Mouse (Mus musculus) cortical plate, adult 2 months (tissue): ENCODE results near the gene Grtp1. TPM values are rescaled to one million over a fixed set of nuclear protein-coding genes. Genes with fewer than 3 reads are reported as not detected.
A peak's percentile ranks its signal among the peaks of the same experiment; 100 is the strongest.

Source experiments
- H3K27ac ChIP-seq: fragments of 200-500 bp; 2 replicates; pipeline ENCODE4 v1.5.1; 2012; ENCODE audit warnings: low read length, control low read depth, inconsistent platforms; ENCODE audit not compliant: insufficient read depth
- H3K4me1 ChIP-seq: fragments of 200-500 bp; 2 replicates; pipeline ENCODE4 v1.6.1; 2011; ENCODE audit warnings: low read length; ENCODE audit not compliant: control insufficient read depth, insufficient read depth
- H3K4me3 ChIP-seq: fragments of 200-500 bp; 2 replicates; pipeline ENCODE4 v1.5.1; 2011; ENCODE audit warnings: mild to moderate bottlenecking, low read length, control low read depth; ENCODE audit not compliant: insufficient read depth
- CTCF ChIP-seq: fragments of 200-500 bp; IDR thresholded peaks from 2 replicates; pipeline ENCODE4 v1.5.1; 2011; ENCODE audit warnings: mild to moderate bottlenecking, control low read depth, low read length; ENCODE audit not compliant: insufficient read depth; ENCODE audit errors: extremely low read depth
- POLR2A ChIP-seq: fragments of 200-500 bp; IDR thresholded peaks from 2 replicates; pipeline ENCODE4 v1.6.1; 2011; ENCODE audit warnings: mild to moderate bottlenecking, low read length, control low read depth; ENCODE audit not compliant: insufficient read depth; ENCODE audit errors: extremely low read depth
- polyA plus RNA-seq: library from polyadenylated mRNA; depleted of rRNA; stranded (reverse); fragments of >200 nt; gene quantifications from 2 replicates; pipeline ENCODE4 v1.2.3, GENCODE M21; 2012

Grtp1 gene
- polyA plus RNA-seq, 1 experiment, result 6.5 TPM

GRCm38 (mm10) chr8:13179482-13179881, 20.9 kb downstream of the Grtp1 start:
- no peak overlapping the region for H3K27ac ChIP-seq
- no peaks in the 10 kb centered on the region for H3K4me1 ChIP-seq
- TF ChIP-seq POLR2A (no peak), CTCF (no peak)
- H3K4me3 ChIP-seq, result no peak overlapping the region

GRCm38 (mm10) chr8:13178137-13178536, 22.3 kb downstream of the Grtp1 start:
- no peaks in the 10 kb centered on the region for H3K4me1 ChIP-seq
- no peak overlapping the region for H3K27ac ChIP-seq
- TF ChIP-seq POLR2A (no peak), CTCF (no peak)
- H3K4me3 ChIP-seq, result no peak overlapping the region

DNA sequence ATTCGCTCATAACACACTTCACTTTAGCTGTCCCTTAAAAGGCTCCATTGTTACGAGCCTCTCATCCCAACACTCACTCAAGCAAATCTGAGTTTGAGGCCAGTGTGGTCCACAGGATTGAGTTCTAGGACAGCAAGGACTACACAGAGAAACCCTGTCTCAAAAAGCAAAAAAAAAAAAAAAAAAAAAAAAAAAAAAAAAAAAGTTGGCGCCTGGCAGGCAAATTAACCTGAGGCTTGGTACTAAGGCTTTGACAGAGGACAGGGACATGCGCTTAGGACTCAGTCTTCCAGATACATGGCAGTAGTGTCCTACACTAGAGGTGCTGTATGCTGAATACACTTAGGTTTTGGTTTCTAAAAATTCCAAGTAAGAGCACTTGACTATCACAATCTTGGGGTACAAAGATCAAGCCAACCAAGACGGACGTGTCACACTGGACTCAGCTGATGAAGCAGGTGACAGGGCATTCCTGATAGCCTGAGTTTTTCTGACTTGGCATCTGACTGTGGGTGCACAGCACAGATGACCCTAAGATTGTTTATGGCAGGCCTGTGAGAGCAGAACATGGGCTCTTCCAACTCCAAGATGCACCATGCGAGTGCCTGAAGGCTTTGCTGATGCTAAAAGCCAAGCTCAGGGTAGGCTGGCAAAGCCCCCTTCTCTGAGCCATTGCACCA, 23.1 kb downstream of the Grtp1 start:
- no peak for TF ChIP-seq POLR2A
- TF ChIP-seq CTCF, result no peak
- no peaks in the 10 kb centered on the region for H3K4me1 ChIP-seq
- H3K4me3 ChIP-seq, result no peak overlapping the region
- no peak overlapping the region for H3K27ac ChIP-seq

DNA sequence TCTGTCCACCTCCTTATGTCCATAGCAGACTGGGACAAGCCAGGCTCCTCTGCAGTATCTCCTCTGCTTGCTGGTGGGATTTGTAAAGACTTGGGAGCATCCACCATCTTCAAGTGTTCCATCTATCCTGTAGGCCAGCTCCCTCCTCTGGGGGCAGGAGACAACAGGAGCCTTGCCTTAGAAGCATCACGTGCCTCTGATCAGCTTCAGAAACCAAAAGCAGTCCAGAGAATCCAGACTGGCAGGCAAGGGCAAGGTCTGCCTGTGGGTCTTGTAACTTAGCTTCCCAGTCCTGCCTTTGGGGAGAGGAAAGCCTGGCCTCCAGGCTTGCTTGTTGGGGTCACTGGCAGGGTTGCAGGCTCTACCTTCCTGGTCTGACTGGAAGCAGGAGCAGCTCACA, 24.8 kb downstream of the Grtp1 start:
- Histone ChIP-seq H3K27ac (no peak overlapping the region), H3K4me1 (no peaks in the 10 kb centered on the region), H3K4me3 (no peak overlapping the region)
- TF ChIP-seq POLR2A (no peak), CTCF (no peak)

DNA sequence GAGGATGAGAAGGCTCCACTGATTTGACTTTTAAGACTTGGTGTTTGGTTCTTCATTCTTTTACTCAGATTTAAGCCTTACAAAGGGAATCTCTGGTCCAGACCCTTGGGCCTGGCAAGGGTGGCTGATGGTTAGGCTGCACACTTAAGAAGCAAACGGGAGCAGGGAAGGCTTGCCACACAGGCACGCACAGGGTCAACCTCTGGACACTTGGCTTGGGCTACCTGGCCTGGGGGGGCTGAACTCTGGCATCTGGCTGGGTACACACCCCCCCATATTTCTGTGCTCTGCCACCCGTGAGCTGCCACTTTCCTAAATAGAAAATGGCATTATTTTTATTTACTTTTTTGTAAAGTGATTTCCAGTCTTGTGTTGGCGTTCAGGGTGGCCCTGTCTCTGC, 25.6 kb downstream of the Grtp1 start:
- Histone ChIP-seq H3K4me1 (no peaks in the 10 kb centered on the region), H3K27ac (no peak overlapping the region), H3K4me3 (no peak overlapping the region)
- TF ChIP-seq CTCF, result no peak
- no peak for TF ChIP-seq POLR2A

DNA sequence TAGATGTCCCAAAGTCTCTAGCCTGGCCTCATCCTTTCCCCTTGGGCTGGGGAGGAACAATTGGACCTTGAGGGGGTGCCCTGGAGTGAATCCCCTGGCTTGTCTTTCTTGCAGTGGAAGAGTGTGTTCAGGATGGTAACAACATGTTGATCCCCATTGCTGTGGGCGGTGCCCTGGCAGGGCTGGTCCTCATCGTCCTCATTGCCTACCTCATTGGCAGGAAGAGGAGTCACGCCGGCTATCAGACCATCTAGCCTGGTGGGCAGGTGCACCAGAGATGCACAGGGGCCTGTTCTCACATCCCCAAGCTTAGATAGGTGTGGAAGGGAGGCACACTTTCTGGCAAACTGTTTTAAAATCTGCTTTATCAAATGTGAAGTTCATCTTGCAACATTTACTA, 26.1 kb downstream of the Grtp1 start:
- TF ChIP-seq CTCF, result no peak
- no peak for TF ChIP-seq POLR2A
- H3K4me1 ChIP-seq, result no peaks in the 10 kb centered on the region
- no peak overlapping the region for H3K4me3 ChIP-seq
- no peak overlapping the region for H3K27ac ChIP-seq

DNA sequence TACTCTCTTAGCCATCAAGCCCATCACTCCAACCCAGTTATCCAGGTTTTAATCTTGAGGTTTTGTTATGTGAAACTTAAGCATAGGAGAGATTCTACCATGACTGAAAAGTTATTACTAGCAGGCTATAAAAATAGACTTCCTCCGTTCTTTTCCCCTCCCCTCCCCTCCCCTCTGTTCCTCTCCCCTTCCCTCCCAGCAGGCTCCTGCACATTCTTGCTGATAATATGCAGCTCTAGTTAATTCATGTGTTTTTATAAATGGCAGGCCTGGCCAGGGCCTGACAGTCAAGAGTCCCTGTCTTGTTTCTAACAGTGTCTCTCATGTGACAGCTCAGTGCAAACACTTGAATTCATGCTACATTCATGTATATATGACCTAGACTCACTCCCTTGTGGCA, 29.9 kb downstream of the Grtp1 start:
- TF ChIP-seq POLR2A, result no peak
- TF ChIP-seq CTCF, result no peak
- Histone ChIP-seq H3K4me3 (no peak overlapping the region), H3K4me1 (no peaks in the 10 kb centered on the region), H3K27ac (no peak overlapping the region)

DNA sequence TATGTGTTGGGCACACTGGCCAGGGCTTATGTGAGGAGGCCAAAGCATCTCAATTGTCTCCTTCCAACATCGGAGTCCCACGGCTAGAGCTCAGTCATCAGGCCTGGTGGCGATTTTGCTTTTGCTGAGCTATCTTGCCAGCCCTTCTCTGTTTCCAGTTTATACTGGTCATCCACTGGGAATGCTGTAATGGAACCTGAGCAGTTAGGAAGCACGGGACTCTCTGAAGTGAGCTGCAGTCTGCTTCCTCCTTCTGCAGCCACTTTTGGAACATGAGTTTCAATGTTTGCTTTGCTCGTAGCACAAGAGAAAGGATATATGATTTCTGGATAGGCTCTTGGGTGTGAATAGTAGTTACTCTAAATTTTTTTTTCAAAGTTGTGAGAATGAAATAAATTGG, 36.1 kb downstream of the Grtp1 start:
- Histone ChIP-seq H3K4me3 (no peak overlapping the region), H3K27ac (no peak overlapping the region), H3K4me1 (peaks cover 3% of the 10 kb centered on the region; the same call in 1 of the 2 replicates)
- TF ChIP-seq CTCF, result no peak
- TF ChIP-seq POLR2A, result no peak

- TF ChIP-seq POLR2A (no peak), CTCF (no peak)
- Histone ChIP-seq H3K27ac (no peak overlapping the region), H3K4me3 (no peak overlapping the region), H3K4me1 (peaks cover 5% of the 10 kb centered on the region)
These were observed 36.9 kb downstream of the Grtp1 start for GRCm38 (mm10) chr8:13163563-13163962.

- TF ChIP-seq POLR2A (no peak), CTCF (no peak)
- peaks cover 6% of the 10 kb centered on the region for H3K4me1 ChIP-seq
- H3K27ac ChIP-seq, result no peak overlapping the region
- no peak overlapping the region for H3K4me3 ChIP-seq
These were observed 38.3 kb downstream of the Grtp1 start for GRCm38 (mm10) chr8:13162098-13162497.

DNA sequence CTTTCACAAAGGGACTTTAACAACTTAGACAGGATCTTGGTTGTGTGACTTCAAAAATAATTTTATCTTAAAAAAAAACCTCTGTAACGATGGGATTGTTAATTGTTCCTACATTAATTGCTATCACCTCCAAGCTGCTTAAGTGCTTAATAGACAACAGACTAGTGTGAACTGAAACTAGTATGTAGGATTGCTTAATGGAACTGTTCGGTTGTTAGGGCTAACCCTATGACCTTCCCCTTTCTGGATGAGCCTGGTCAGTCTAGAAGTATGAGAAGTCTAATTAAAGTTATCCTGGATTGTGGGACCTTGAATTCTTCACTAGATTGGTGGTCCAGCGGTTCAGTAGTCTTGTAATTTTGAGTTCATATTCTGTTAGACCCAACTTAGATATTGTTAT, 39.7 kb downstream of the Grtp1 start:
- H3K4me1 ChIP-seq, result peaks cover 6% of the 10 kb centered on the region
- H3K27ac ChIP-seq, result no peak overlapping the region
- no peak for TF ChIP-seq POLR2A
- TF ChIP-seq CTCF, result no peak
- peak overlapping the region; percentile 97; the same call in 1 of the 2 replicates for H3K4me3 ChIP-seq
